Mouse (Mus musculus) T-helper 1 cell (primary cell): ENCODE measurements around the gene Fgfr2.

Experiments
- in situ Hi-C: fragments of 300-600 bp; cut with MboI, MseI; formaldehyde crosslinking; loops from one replicate; pipeline ENCODE4 v1.15.1; 2025; ENCODE audit warnings: high pct_unique_total_duplicates

The Fgfr2 gene

GRCm38 (mm10) chr7:130944766-130945475 lies 2178.2 kb downstream of the Fgfr2 start:
- in situ Hi-C loops = loop anchor here (10.0 kb wide), 1 partner anchor 900 kb away; no protein-coding TSS in a partner anchor

- in situ Hi-C loops = loop anchor here (10.0 kb wide), 1 partner anchor 901 kb away; no protein-coding TSS in a partner anchor
These were observed 2179.8 kb downstream of the Fgfr2 start for GRCm38 (mm10) chr7:130943280-130943895.

- in situ Hi-C loops = loop anchor here (10.0 kb wide), 1 partner anchor 904 kb away; no protein-coding TSS in a partner anchor
These were observed 2182.4 kb downstream of the Fgfr2 start for GRCm38 (mm10) chr7:130940733-130941132.

DNA sequence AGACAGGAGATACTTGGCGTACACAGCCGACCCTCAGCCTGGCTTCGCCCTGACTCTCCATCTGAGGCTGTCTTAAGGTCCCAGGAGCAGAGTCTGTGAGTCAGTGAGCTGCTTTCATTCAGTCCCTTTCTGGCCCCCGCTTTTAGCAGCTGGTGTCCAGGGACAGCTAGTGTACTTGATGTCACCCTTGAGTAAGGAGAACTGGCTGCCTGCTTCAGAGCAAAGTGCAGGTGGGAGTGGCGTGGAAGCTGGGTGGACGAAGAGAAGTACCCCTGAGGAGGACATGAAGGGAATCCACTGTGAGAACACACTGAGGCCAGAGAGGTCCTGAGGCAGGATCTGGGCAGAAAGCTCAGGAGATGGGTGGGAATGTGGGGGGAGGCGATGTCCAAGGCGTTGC lies 2184.3 kb downstream of the Fgfr2 start:
- in situ Hi-C loops = no loop called here

DNA sequence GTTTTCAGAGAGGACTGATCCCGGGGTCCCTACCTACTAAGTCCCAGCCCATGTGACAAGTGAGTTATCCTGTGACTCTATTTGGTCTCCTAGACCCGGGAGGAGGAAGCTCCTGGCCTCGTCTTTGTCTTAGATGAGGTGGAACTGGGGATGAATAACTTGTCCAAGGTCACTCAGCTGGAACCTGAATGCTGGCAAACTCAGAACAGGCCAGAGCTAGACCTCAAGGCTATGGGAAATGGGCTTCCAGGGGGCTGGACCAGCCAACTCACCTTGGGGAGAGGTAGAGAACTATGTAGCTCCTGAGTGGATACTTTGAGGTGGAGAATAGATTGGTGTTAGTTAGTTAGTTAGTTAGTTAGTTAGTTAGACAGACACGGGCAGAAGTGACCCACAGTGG lies 2185.1 kb downstream of the Fgfr2 start:
- in situ Hi-C loops = no loop called here

- in situ Hi-C loops = no loop called here
These were observed 2185.8 kb downstream of the Fgfr2 start for GRCm38 (mm10) chr7:130937266-130937841.

GRCm38 (mm10) chr7:130936472-130936951 lies 2186.6 kb downstream of the Fgfr2 start:
- in situ Hi-C loops = no loop called here

DNA sequence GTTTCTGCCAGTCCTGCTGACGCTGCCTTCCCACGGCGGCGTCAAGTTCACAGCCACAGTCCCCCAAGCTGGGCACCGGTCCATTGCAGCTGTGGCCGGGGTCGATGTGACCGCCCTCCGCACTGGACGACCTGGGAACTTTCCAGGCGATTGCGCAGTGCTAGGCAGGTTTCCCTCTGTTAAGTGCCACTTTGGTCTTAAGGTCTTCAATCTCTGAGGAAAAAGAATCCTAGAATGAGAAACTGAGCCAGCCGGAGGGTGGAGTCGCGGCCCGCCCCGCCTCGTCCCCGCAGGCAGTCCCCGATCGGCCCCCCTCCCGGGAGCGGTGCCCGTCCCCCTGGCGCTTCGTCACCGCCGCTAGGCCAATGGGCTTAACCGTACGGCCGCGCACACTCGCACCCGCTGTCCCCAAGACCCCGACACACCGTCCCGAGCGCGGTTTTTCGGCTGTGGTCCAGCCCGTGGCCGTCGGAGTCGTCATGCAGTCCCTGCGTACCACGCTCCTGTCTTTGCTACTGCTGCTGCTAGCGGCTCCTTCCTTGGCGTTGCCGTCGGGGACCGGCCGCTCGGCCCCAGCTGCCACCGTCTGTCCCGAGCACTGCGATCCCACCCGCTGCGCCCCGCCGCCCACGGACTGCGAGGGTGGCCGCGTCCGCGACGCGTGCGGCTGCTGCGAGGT lies 2187.2 kb downstream of the Fgfr2 start, which contains the start of gene Htra1:
Htra1 (plus strand) TSS at position 319 of the 679 bp plus-strand sequence.
- in situ Hi-C loops = no loop called here

DNA sequence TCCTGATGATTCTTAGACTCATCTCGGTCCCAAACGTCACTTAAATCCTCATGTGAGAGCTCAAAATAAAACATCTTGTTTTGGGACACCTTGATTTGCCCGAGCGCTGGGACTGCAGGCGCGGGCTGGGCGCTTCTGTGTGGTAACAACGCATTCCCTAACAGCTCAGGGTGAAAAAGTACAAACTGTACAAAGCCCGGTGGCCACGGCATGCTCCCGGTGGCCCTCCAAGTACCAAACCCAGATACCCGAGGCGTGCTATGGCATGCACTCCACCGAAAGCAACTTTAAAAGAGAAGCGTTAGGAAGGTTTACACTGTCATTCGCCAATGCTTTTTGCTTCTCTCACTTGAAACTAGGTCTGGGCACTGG lies 2187.7 kb downstream of the Fgfr2 start:
- in situ Hi-C loops = no loop called here

- in situ Hi-C loops = no loop called here
These were observed 2188.5 kb downstream of the Fgfr2 start for GRCm38 (mm10) chr7:130934654-130935053.

- in situ Hi-C loops = no loop called here
These were observed 2190.2 kb downstream of the Fgfr2 start for GRCm38 (mm10) chr7:130932921-130933320.

GRCm38 (mm10) chr7:130930401-130930800 lies 2192.7 kb downstream of the Fgfr2 start:
- in situ Hi-C loops = no loop called here

DNA sequence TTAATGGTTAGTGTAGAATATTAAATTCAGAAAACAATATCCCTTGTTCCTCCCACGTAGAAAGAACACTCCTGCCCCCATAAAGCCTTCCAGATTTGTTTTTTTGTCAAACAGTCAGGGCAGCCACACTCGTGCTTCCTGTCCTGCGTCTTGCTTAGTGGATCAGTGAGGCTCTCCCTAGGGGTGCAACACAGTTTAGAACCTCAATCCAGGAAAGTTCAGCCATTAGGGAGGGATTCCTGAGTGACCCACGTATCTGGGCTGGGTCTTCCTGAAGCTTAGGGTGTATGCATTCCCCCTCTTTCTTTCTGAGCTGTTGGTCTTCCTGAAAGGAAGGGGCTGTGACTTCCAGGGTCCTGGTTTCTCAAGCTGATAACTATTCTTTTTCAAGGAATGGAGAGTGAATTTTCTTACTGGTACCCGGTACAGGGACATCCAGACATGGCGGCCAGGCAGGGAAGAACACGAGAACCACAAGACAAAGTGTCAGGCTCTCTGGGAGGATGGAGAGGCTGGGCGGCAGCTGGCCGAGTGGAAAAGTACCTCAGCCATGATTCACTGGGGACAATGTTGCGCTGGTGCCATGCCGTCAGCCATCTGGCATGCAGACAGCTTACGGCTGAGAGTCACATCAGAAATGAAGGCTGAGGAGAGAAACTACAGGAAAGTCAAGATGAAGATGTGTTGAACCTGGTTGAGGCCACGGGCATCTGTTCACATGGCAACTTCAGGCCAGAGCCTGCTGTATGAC lies 2200.0 kb downstream of the Fgfr2 start:
- in situ Hi-C loops = no loop called here

DNA sequence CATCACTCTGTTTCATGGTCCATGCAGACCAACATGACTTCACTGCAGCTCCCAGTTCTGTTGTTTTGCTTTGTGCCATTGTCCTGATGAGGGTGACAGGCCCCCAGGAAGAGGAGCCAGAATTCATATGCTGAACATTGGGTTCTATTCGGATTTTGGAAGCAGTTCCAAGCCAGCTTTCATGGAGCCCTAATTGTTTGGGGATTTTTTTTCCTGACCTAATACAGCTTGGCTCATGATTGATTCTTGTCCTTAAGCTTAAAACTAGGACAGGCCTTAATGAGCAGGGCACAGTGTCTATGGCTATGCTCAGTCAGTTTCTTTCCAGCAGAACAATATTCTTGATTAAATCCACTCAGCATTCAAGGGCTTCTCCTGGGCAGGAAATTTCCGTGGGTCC lies 2204.9 kb downstream of the Fgfr2 start:
- in situ Hi-C loops = no loop called here

- in situ Hi-C loops = no loop called here
These were observed 2208.3 kb downstream of the Fgfr2 start for GRCm38 (mm10) chr7:130914693-130915363.

DNA sequence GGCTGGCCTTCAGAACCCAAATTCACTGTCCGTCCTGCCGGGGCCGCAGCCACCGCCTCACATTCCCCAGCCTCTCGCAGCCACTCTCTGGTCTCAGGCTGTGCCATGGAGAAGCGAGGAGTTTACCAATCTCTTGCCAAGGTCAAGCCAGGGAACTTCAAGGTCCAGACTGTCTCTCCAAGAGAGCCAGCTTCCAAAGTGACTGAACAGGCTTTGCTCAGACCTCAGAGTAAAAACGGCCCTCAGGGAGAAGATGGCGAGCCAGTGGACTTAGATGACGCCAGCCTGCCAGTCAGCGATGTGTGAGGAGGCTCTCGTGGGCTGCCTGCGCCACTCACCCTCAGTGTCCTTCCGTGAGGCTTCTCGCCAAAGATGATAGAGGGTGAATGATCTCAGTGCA lies 2212.3 kb downstream of the Fgfr2 start:
- in situ Hi-C loops = no loop called here

GRCm38 (mm10) chr7:130904571-130905365 lies 2218.4 kb downstream of the Fgfr2 start:
- in situ Hi-C loops = no loop called here

DNA sequence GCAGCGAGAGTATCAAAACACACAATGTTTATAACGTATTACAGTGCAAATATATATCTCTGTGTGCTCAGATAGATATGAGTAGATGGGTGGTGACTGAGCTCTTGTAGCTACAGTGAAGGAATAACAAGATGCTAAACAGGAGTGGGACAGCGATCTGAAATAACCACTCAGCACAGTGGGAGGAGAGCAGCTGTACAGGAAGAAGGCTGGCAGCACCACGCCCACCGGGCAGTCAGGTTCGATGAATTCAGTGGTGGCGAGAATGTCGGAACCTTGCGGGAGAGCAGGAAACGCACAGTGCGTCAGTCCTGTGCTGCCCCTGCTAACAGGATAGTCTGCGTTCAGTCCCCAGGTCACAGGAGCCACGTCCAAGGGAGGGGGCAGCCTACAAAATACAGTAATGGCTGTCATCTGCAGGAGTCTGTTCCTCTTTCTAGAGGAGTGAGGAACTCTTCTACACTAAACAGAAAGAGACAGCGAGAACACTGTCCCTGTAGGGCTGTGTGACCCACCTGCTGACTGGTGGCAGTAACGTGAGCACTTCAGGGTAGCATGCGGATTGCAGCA lies 2219.6 kb downstream of the Fgfr2 start:
- in situ Hi-C loops = no loop called here

GRCm38 (mm10) chr7:130902929-130903328 lies 2220.2 kb downstream of the Fgfr2 start:
- in situ Hi-C loops = no loop called here
